In the genomic region with DNA sequence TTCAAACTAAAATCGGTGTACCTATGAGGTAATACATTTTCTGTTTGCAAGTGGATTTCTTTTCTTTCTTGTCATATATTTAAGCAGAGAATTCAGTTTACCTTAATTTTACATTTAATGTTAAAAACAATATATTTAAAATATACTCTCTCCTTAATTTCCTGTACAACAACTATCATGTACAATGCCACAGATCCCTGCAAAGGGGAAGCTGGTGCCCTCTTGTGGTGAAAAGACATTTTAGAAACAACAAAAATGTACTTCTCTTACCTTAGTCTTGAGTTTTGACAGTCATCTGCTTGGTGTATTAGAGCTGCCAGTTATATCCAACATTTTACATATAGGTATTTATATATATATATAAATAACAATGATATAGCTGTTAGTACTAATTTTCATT, we compare ENCODE assay signal across 8 mouse cellular contexts. TPM values are rescaled to one million over a fixed set of nuclear protein-coding genes. Genes with fewer than 3 reads are reported as not detected.
DNase-seq lines count a peak whose midpoint lies in the region; ATAC-seq and TF ChIP-seq lines count a peak whose summit lies in the region.

No protein-coding gene starts in this region.

- H3K4me3 ChIP-seq in kidney, postnatal 0 days (replicated peaks; ENCODE audit: low read depth, low read length), result no peak overlapping the region
- H3K4me3 ChIP-seq in kidney, adult 2 months (ENCODE audit: insufficient read depth, low read depth, low read length), result no peak overlapping the region

- peak; percentile 72 for TF ChIP-seq CTCF in kidney, postnatal 0 days (IDR thresholded peaks at IDR 0.05; ENCODE audit: low read depth)
- no peak for TF ChIP-seq CTCF in kidney, adult 2 months (conservative IDR thresholded peaks at IDR 0.05; ENCODE audit: insufficient read depth, insufficient read length, low read depth, low read length)

- no peak for TF ChIP-seq POLR2A in kidney, adult 2 months (IDR thresholded peaks at IDR 0.05; ENCODE audit: low read depth, low read length)

- H3K27ac ChIP-seq in kidney, postnatal 0 days, result no peak overlapping the region
- H3K27ac ChIP-seq in kidney, adult 2 months (ENCODE audit: insufficient read depth, low read depth, low read length), result no peak overlapping the region

- H3K27me3 ChIP-seq in kidney, postnatal 0 days (ENCODE audit: insufficient read depth, low read length), result peaks cover 8% of the 10 kb centered on the region
- H3K27me3 ChIP-seq in kidney, adult 2 months (replicated peaks; ENCODE audit: control insufficient read depth, insufficient read depth, low read length), result no peaks in the 10 kb centered on the region

- WGBS in kidney, postnatal 0 days, result 100% methylated on average over 1 of the region's 1 CpGs
- 95% methylated on average over 1 of the region's 1 CpGs for WGBS in kidney, adult 2 months

- 0 out of 2 replicates have a peak, but pooled peaks cover 11% of the 10 kb centered on the region for H3K4me1 ChIP-seq in kidney, postnatal 0 days (replicated peaks; ENCODE audit: insufficient read depth, low read length)
- no peaks in the 10 kb centered on the region for H3K4me1 ChIP-seq in kidney, adult 2 months (ENCODE audit: control insufficient read depth, insufficient read depth, low read length)

- peak; percentile 62 to 67 for DNase-seq in cerebellum, postnatal 14 days
- no peak for DNase-seq in cerebellum, adult 8-10 months
- DNase-seq in kidney, postnatal 0 days (ENCODE audit: low spot score), result peak; percentile 55
- DNase-seq in kidney, adult 2 months, result no peak
- DNase-seq in right cerebral cortex, postnatal 10 days (ENCODE audit: low spot score in 2 of 2), result peak; percentile 45 to 63
- no peak for DNase-seq in right cerebral cortex, postnatal 36 days (ENCODE audit: low spot score in 2 of 2)
- no peak for DNase-seq in natural killer cell, adult 2 months (ENCODE audit: low spot score in 2 of 2)
- no peak for DNase-seq in thymus, postnatal 25 days

- no peaks in the 10 kb centered on the region for H3K36me3 ChIP-seq in kidney, postnatal 0 days (ENCODE audit: insufficient read depth, low read length)
- H3K36me3 ChIP-seq in kidney, adult 2 months (ENCODE audit: control insufficient read depth, insufficient read depth, low read length), result no peaks in the 10 kb centered on the region

- no peak overlapping the region for H3K9ac ChIP-seq in kidney, postnatal 0 days (ENCODE audit: low read depth, low read length)

- ATAC-seq in kidney, postnatal 0 days (replicated peaks; ENCODE audit: low FRiP score, low read depth), result no peak

- H3K9me3 ChIP-seq in kidney, postnatal 0 days (replicated peaks; ENCODE audit: low read length), result no peaks in the 10 kb centered on the region

- H3K4me2 ChIP-seq in kidney, postnatal 0 days (ENCODE audit: low read length), result no peak overlapping the region

RNA-seq across cellular contexts. Expression of a gene that starts 4.8 kb away (rescaled TPM):
- polyA plus RNA-seq in kidney, postnatal 0 days (2015; fragmentation: Nextera tagmentation; extraction: Ambion mirVana), result 0.08 and 0.19 TPM in 2 replicates
- polyA plus RNA-seq in kidney, adult 2 months (2012; rRNA removed), result 0.02 and 0.04 TPM in 2 replicates

Comparison
In these comparisons a context has a peak if more than half of its experiments do, and no peak if none do; other contexts are left out.
1. DNase-seq: peak in cerebellum, postnatal 14 days (2 of 2), kidney, postnatal 0 days (single experiment) and right cerebral cortex, postnatal 10 days (2 of 2); none in cerebellum, adult 8-10 months (single experiment), kidney, adult 2 months (single experiment), right cerebral cortex, postnatal 36 days (0 of 2), natural killer cell, adult 2 months (0 of 2) and thymus, postnatal 25 days (single experiment).